Mouse (Mus musculus) stomach, postnatal 0 days (tissue): ENCODE results near the gene Rinl. TPM values are rescaled to one million over a fixed set of nuclear protein-coding genes. Genes with fewer than 3 reads are reported as not detected.

ENCODE experiments used
- ATAC-seq: fragments of 200-750 bp; cut with Nextera tagmentation; 2 replicates; pipeline ENCODE4 v1.8.0; 2017; ENCODE audit not compliant: low FRiP score, low TSS enrichment
- DNase-seq: peaks from one replicate; pipeline ENCODE4 v3.0.0-alpha.2; 2016; ENCODE audit warnings: low spot score
- H3K27ac ChIP-seq: fragments of 300-500 bp; sonication (generic); replicated peaks from 2 replicates; pipeline ENCODE4 v1.5.1; 2014; ENCODE audit warnings: mild to moderate bottlenecking, control low read depth
- H3K27me3 ChIP-seq: fragments of 300-500 bp; sonication (generic); 2 replicates; pipeline ENCODE4 v1.6.1; 2014; ENCODE audit warnings: low read length; ENCODE audit not compliant: control insufficient read depth, insufficient read depth
- H3K36me3 ChIP-seq: fragments of 300-500 bp; sonication (generic); 2 replicates; pipeline ENCODE4 v1.6.1; 2014; ENCODE audit warnings: low read length, mixed read lengths; ENCODE audit not compliant: control insufficient read depth, insufficient read depth
- H3K4me1 ChIP-seq: fragments of 300-500 bp; sonication (generic); replicated peaks from 2 replicates; pipeline ENCODE4 v1.6.1; 2014; ENCODE audit warnings: antibody characterized with exemption; ENCODE audit not compliant: control insufficient read depth, insufficient read depth
- H3K4me2 ChIP-seq: fragments of 300-500 bp; sonication (generic); replicated peaks from 2 replicates; pipeline ENCODE4 v1.6.1; 2014; ENCODE audit warnings: low read depth, mild to moderate bottlenecking, control low read depth, moderate library complexity
- H3K4me3 ChIP-seq: fragments of 300-500 bp; sonication (generic); 2 replicates; pipeline ENCODE4 v1.5.1; 2014; ENCODE audit warnings: low read depth, low read length, control low read depth
- H3K9ac ChIP-seq: fragments of 300-500 bp; sonication (generic); 2 replicates; pipeline ENCODE4 v1.6.1; 2014; ENCODE audit warnings: mild to moderate bottlenecking, low read length, control low read depth, mixed read lengths
- H3K9me3 ChIP-seq: fragments of 300-500 bp; sonication (generic); 2 replicates; pipeline ENCODE4 v1.6.1; 2016; ENCODE audit warnings: low read length; ENCODE audit not compliant: control insufficient read depth
- CTCF ChIP-seq: IDR thresholded peaks from 2 replicates; pipeline ENCODE4 v1.5.1; 2016; ENCODE audit warnings: antibody characterized with exemption, low read depth, mild to moderate bottlenecking, moderate library complexity
- EP300 ChIP-seq: optimal IDR thresholded peaks from 2 replicates; pipeline ENCODE3; 2016; ENCODE audit warnings: antibody characterized with exemption
- WGBS: fragments of 180-500 bp; shearing (Covaris S2); extraction: QIAGEN DNeasy Blood & Tissue Kit; methylation state at CpG from one replicate; pipeline ENCODE4 v1.1.7; 2014; 5-methylcytosine and 5-hydroxymethylcytosine counted together
- polyA plus RNA-seq: library from polyadenylated mRNA; unstranded; fragments of >200 nt; fragmentation: Nextera tagmentation; extraction: Ambion mirVana; gene quantifications from 2 replicates; pipeline ENCODE4 v1.2.1, GENCODE M21; 2015

The Rinl gene
- polyA plus RNA-seq, 1 experiment from 2014 or later: 2.6 TPM

DNA sequence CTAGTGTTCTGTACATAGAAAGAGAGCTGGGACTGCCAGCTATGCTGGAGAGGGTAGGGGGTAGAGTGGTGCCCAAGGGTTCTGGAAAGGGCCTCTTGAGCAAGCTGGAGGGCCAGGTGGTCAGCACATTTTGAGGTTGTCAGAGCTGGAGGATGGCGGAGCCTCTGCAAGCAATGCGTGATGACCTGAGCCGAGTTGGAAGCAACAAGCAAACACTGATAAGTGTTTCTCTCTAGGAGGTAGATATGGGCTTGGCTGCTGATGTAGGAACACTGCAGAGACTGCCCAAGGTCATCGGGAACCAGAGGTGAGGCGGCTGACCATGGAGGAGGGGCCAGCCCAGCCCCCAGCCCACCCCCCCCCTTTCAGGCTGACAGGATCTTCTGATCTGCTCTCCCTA is 42.2 kb downstream of the Rinl start:
- Histone ChIP-seq H3K27ac (peak overlapping the region; percentile 65), H3K27me3 (no peaks in the 10 kb centered on the region), H3K9ac (no peak overlapping the region), H3K4me1 (no peaks in the 10 kb centered on the region), H3K36me3 (peaks cover 12% of the 10 kb centered on the region; the same call in 1 of the 2 replicates), H3K4me2 (no peak overlapping the region), H3K9me3 (no peaks in the 10 kb centered on the region), H3K4me3 (no peak overlapping the region)
- DNase-seq (no peak), ATAC-seq (no peak)
- no peak for TF ChIP-seq EP300
- TF ChIP-seq CTCF: no peak
- 72% methylated on average over 5 of the region's 5 CpGs for WGBS

GRCm38 (mm10) chr7:28831411-28832125 is 42.8 kb downstream of the Rinl start:
- H3K4me3 ChIP-seq: no peak overlapping the region
- H3K27ac ChIP-seq: peak overlapping the region; percentile 65

GRCm38 (mm10) chr7:28832137-28832536 is 43.4 kb downstream of the Rinl start:
- WGBS: 44% methylated on average over 6 of the region's 6 CpGs
- no peak overlapping the region for H3K4me2 ChIP-seq
- H3K4me1 ChIP-seq: no peaks in the 10 kb centered on the region
- H3K4me3 ChIP-seq: no peak overlapping the region
- H3K9me3 ChIP-seq: no peaks in the 10 kb centered on the region
- H3K27me3 ChIP-seq: no peaks in the 10 kb centered on the region
- H3K9ac ChIP-seq: no peak overlapping the region
- H3K36me3 ChIP-seq: peaks cover 12% of the 10 kb centered on the region; the same call in 1 of the 2 replicates
- H3K27ac ChIP-seq: peak overlapping the region; percentile 65
- DNase-seq (peak; percentile 71), ATAC-seq (peak; percentile 41)
- TF ChIP-seq CTCF (no peak), EP300 (no peak)

More at GRCm38 (mm10) chr7:28831411-28832125, 42.8 kb downstream of the Rinl start:
- no peak overlapping the region for H3K9ac ChIP-seq
- no peak for TF ChIP-seq EP300
- TF ChIP-seq CTCF: no peak
- no peaks in the 10 kb centered on the region for H3K4me1 ChIP-seq
- ATAC-seq (no peak), DNase-seq (peak; percentile 16)
- H3K9me3 ChIP-seq: no peaks in the 10 kb centered on the region
- no peak overlapping the region for H3K4me2 ChIP-seq
- 77% methylated on average over 17 of the region's 17 CpGs for WGBS
- H3K27me3 ChIP-seq: no peaks in the 10 kb centered on the region
- peaks cover 12% of the 10 kb centered on the region; the same call in 1 of the 2 replicates for H3K36me3 ChIP-seq

- peak; percentile 82 for DNase-seq
- H3K4me2 ChIP-seq: peak within 1 kb of the TSS; percentile 29
- H3K4me3 ChIP-seq: peak within 1 kb of the TSS; percentile 22
- H3K36me3 ChIP-seq: peaks cover 12% of the 10 kb centered on the region; the same call in 1 of the 2 replicates
- no peaks in the 10 kb centered on the region for H3K27me3 ChIP-seq
- peak; percentile 84 for ATAC-seq
- no peaks in the 10 kb centered on the region for H3K9me3 ChIP-seq
- no peak for TF ChIP-seq CTCF
- TF ChIP-seq EP300: no peak
- peak within 1 kb of the TSS; percentile 18; the same call in 1 of the 2 replicates for H3K9ac ChIP-seq
- 59% methylated on average over 6 of the region's 6 CpGs for WGBS
- H3K27ac ChIP-seq: peak within 1 kb of the TSS; percentile 84
- no peaks in the 10 kb centered on the region; the same call in 1 of the 2 replicates for H3K4me1 ChIP-seq
Observed at GRCm38 (mm10) chr7:28833723-28834347, 45.1 kb downstream of the Rinl start, which contains the start of gene Lgals4. Gene Lgals4, plus strand, starts transcription at chr7:28833854.

DNA sequence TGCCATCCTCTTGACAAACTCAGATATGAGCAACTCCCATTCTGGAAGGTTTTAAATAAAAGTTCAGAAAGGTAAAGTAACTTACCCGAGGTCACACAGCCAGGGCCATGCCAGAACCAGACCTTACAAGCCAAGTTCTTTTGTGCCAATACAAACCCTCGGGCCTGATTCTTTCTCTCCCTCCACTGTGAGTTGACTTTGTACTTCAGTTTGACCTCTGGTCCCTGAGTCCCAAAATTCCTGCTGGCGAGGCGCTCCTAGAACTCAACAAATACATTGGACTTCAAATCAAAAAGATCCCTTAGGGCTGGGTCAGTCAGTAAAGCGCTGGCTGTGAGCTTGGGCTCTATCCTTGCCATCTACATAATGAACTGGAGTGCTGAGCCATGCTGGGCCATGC is 48.2 kb downstream of the Rinl start:
- H3K27ac ChIP-seq: peak overlapping the region; percentile 40
- 73% methylated on average over 5 of the region's 5 CpGs for WGBS
- H3K27me3 ChIP-seq: no peaks in the 10 kb centered on the region
- no peak overlapping the region for H3K4me3 ChIP-seq
- TF ChIP-seq EP300 (no peak), CTCF (no peak)
- H3K4me2 ChIP-seq: no peak overlapping the region; the same call in 1 of the 2 replicates
- H3K36me3 ChIP-seq: no peaks in the 10 kb centered on the region
- DNase-seq (no peak), ATAC-seq (no peak)
- H3K4me1 ChIP-seq: no peaks in the 10 kb centered on the region; the same call in 1 of the 2 replicates
- H3K9ac ChIP-seq: no peak overlapping the region
- H3K9me3 ChIP-seq: no peaks in the 10 kb centered on the region

GRCm38 (mm10) chr7:28838331-28838730 is 49.6 kb downstream of the Rinl start:
- H3K4me3 ChIP-seq: no peak overlapping the region
- H3K9me3 ChIP-seq: no peaks in the 10 kb centered on the region
- 53% methylated on average over 9 of the region's 9 CpGs for WGBS
- H3K4me1 ChIP-seq: no peaks in the 10 kb centered on the region; the same call in 1 of the 2 replicates
- H3K9ac ChIP-seq: no peak overlapping the region
- H3K27ac ChIP-seq: peak overlapping the region; percentile 61
- H3K27me3 ChIP-seq: no peaks in the 10 kb centered on the region
- no peak for TF ChIP-seq EP300
- no peak for TF ChIP-seq CTCF
- no peaks in the 10 kb centered on the region for H3K36me3 ChIP-seq
- H3K4me2 ChIP-seq: no peak overlapping the region
- ATAC-seq (peak; percentile 39), DNase-seq (peak; percentile 71)
